Comparison of ENCODE assay signal across 8 mouse cellular contexts in the genomic region with DNA sequence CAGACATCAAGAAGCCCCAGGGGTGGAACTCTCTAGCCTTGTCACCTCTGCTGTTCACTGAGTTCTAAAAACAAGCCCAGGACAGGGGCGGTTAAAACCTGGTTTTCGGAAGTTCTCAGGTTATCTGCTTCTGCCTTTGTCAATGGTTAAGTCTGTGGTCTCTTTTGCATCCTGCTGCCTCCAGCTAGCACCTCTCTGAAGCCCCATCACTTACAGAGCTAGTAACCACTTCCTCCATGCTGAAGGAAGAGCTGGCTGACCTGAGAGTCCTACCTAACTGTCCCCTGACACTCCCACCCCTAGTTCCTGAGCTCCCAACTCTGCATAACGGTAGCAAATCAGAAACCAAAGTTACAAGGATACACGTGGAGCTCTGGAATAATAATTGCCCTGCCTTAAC. TPM values are rescaled to one million over a fixed set of nuclear protein-coding genes. Genes with fewer than 3 reads are reported as not detected.
A peak's percentile ranks its signal among the peaks of the same experiment; 100 is the strongest.
DNase-seq lines count a peak whose midpoint lies in the region; ATAC-seq and TF ChIP-seq lines count a peak whose summit lies in the region.

No protein-coding gene starts in this region.

- peaks cover 17% of the 10 kb centered on the region for H3K4me1 ChIP-seq in lung, embryonic 14.5 days (ENCODE audit: insufficient read depth)
- 0 out of 2 replicates have a peak, but pooled peaks cover 3% of the 10 kb centered on the region for H3K4me1 ChIP-seq in intestine, postnatal 0 days (replicated peaks; ENCODE audit: control insufficient read depth, insufficient read depth, low read length)

- no peak for ATAC-seq in lung, embryonic 14.5 days (ENCODE audit: insufficient read depth)
- ATAC-seq in common myeloid progenitor, adult 5-6 weeks (replicated peaks; ENCODE audit: low read depth, poor library complexity, severe bottlenecking): 0 out of 2 replicates have a peak, but pooled peaks have one; percentile 7
- no peak for ATAC-seq in intestine, postnatal 0 days
- ATAC-seq in neutrophil, adult 5-6 weeks (ENCODE audit: extremely low read depth, insufficient number of reproducible peaks, low FRiP score, poor library complexity, severe bottlenecking): peak; percentile 22; the same call in 1 of the 2 replicates

- H3K9me3 ChIP-seq in lung, embryonic 14.5 days (ENCODE audit: low read depth, low read length): no peaks in the 10 kb centered on the region
- no peaks in the 10 kb centered on the region for H3K9me3 ChIP-seq in intestine, postnatal 0 days (ENCODE audit: control insufficient read depth)

- H3K4me2 ChIP-seq in lung, embryonic 14.5 days: peak overlapping the region; percentile 80
- H3K4me2 ChIP-seq in intestine, postnatal 0 days (replicated peaks; ENCODE audit: low read depth): peak overlapping the region; percentile 85

- no peak for TF ChIP-seq CTCF in lung, embryonic 14.5 days (IDR thresholded peaks at IDR 0.05; ENCODE audit: low read depth)
- no peak for TF ChIP-seq CTCF in intestine, postnatal 0 days (IDR thresholded peaks at IDR 0.05; ENCODE audit: low read depth)

- H3K4me3 ChIP-seq in lung, embryonic 14.5 days (ENCODE audit: low read depth, low read length): peak overlapping the region; percentile 59
- H3K4me3 ChIP-seq in intestine, postnatal 0 days (ENCODE audit: low read depth, low read length): peak overlapping the region; percentile 56

- H3K27me3 ChIP-seq in lung, embryonic 14.5 days (ENCODE audit: insufficient read depth, low read length): no peaks in the 10 kb centered on the region
- no peaks in the 10 kb centered on the region for H3K27me3 ChIP-seq in intestine, postnatal 0 days (replicated peaks; ENCODE audit: control insufficient read depth, insufficient read depth, low read length)

- peaks cover 7% of the 10 kb centered on the region; the same call in 1 of the 2 replicates for H3K36me3 ChIP-seq in lung, embryonic 14.5 days (ENCODE audit: insufficient read depth)
- H3K36me3 ChIP-seq in intestine, postnatal 0 days (ENCODE audit: control insufficient read depth, insufficient read depth): 0 out of 2 replicates have a peak, but pooled peaks cover 4% of the 10 kb centered on the region

- intact Hi-C loops in left cerebral cortex, postnatal 4 days (cut with DNase I): no loop called here

- 36% methylated on average over 4 of the region's 4 CpGs for WGBS in lung, embryonic 14.5 days
- WGBS in intestine, postnatal 0 days: 34% methylated on average over 4 of the region's 4 CpGs

- DNase-seq in lung, embryonic 14.5 days: no peak
- DNase-seq in lung, postnatal 4 days: no peak
- no peak for DNase-seq in left cerebral cortex, postnatal 4 days
- no peak for DNase-seq in adrenal gland, postnatal 25 days
- DNase-seq in frontal cortex, postnatal 36 days (ENCODE audit: low spot score in 2 of 2): no peak

- H3K27ac ChIP-seq in lung, embryonic 14.5 days (ENCODE audit: low read depth): no peak overlapping the region
- H3K27ac ChIP-seq in intestine, postnatal 0 days (ENCODE audit: low read depth, low read length): peak overlapping the region; percentile 4; the same call in 1 of the 2 replicates

- peak overlapping the region; percentile 68 for H3K9ac ChIP-seq in lung, embryonic 14.5 days
- H3K9ac ChIP-seq in intestine, postnatal 0 days (ENCODE audit: low read depth, low read length): no peak overlapping the region

RNA-seq across cellular contexts. Expression of a gene that starts 1.0 kb away (rescaled TPM):
- polyA plus RNA-seq in lung, embryonic 14.5 days (2014; fragmentation: Nextera tagmentation; extraction: Ambion mirVana): 35.1 and 40.3 TPM in 2 replicates
- total RNA-seq in common myeloid progenitor, adult 5-6 weeks (2017): 42.9 and 49.3 TPM in 2 replicates
- polyA plus RNA-seq in intestine, postnatal 0 days (2015; fragmentation: Nextera tagmentation; extraction: Ambion mirVana): 14.4 and 15.4 TPM in 2 replicates
- 171 and 197 TPM in 2 replicates for total RNA-seq in neutrophil, adult 5-6 weeks (2017)
- 10 to 100 TPM; 52.0 to 52.1 TPM for total RNA-seq in left cerebral cortex, postnatal 4 days (2021)
- total RNA-seq in adrenal gland, postnatal 25 days (2021): 15.2 and 18.8 TPM in 2 replicates

RNA-seq across cellular contexts. Expression of a gene that starts 1.3 kb away (rescaled TPM):
- 6.7 and 7.3 TPM in 2 replicates for polyA plus RNA-seq in lung, embryonic 14.5 days (2014; fragmentation: Nextera tagmentation; extraction: Ambion mirVana)
- 6.4 and 10.4 TPM in 2 replicates for total RNA-seq in common myeloid progenitor, adult 5-6 weeks (2017)
- 12.2 and 14.4 TPM in 2 replicates for polyA plus RNA-seq in intestine, postnatal 0 days (2015; fragmentation: Nextera tagmentation; extraction: Ambion mirVana)
- 32.9 and 46.6 TPM in 2 replicates for total RNA-seq in neutrophil, adult 5-6 weeks (2017)
- total RNA-seq in left cerebral cortex, postnatal 4 days (2021): 10 to 100 TPM; 46.3 to 53.6 TPM
- total RNA-seq in adrenal gland, postnatal 25 days (2021): 21.6 and 37.1 TPM in 2 replicates

RNA-seq across cellular contexts. Expression of a gene that starts 22.8 kb away (rescaled TPM):
- 102 and 110 TPM in 2 replicates for polyA plus RNA-seq in lung, embryonic 14.5 days (2014; fragmentation: Nextera tagmentation; extraction: Ambion mirVana)
- total RNA-seq in common myeloid progenitor, adult 5-6 weeks (2017): 37.5 and 55.6 TPM in 2 replicates
- 38.4 and 38.6 TPM in 2 replicates for polyA plus RNA-seq in intestine, postnatal 0 days (2015; fragmentation: Nextera tagmentation; extraction: Ambion mirVana)
- 105 and 113 TPM in 2 replicates for total RNA-seq in neutrophil, adult 5-6 weeks (2017)
- total RNA-seq in left cerebral cortex, postnatal 4 days (2021): 10 to 100 TPM; 61.6 to 67.1 TPM
- 155 and 164 TPM in 2 replicates for total RNA-seq in adrenal gland, postnatal 25 days (2021)

RNA-seq across cellular contexts. Expression of a gene that starts 41.3 kb away (rescaled TPM):
- 62.0 and 69.6 TPM in 2 replicates for polyA plus RNA-seq in lung, embryonic 14.5 days (2014; fragmentation: Nextera tagmentation; extraction: Ambion mirVana)
- total RNA-seq in common myeloid progenitor, adult 5-6 weeks (2017): 33.6 and 39.4 TPM in 2 replicates
- polyA plus RNA-seq in intestine, postnatal 0 days (2015; fragmentation: Nextera tagmentation; extraction: Ambion mirVana): 41.3 and 49.5 TPM in 2 replicates
- 142 and 173 TPM in 2 replicates for total RNA-seq in neutrophil, adult 5-6 weeks (2017)
- total RNA-seq in left cerebral cortex, postnatal 4 days (2021): 100 to 1,000 TPM; 142 to 145 TPM
- 94.4 and 102 TPM in 2 replicates for total RNA-seq in adrenal gland, postnatal 25 days (2021)

RNA-seq across cellular contexts. Expression of a gene that starts 43.9 kb away (rescaled TPM):
- 82.5 and 101 TPM in 2 replicates for polyA plus RNA-seq in lung, embryonic 14.5 days (2014; fragmentation: Nextera tagmentation; extraction: Ambion mirVana)
- total RNA-seq in common myeloid progenitor, adult 5-6 weeks (2017): 19.2 and 27.1 TPM in 2 replicates
- 21.5 and 23.5 TPM in 2 replicates for polyA plus RNA-seq in intestine, postnatal 0 days (2015; fragmentation: Nextera tagmentation; extraction: Ambion mirVana)
- 21.4 and 22.8 TPM in 2 replicates for total RNA-seq in neutrophil, adult 5-6 weeks (2017)
- 10 to 100 TPM; 80.9 to 83.2 TPM for total RNA-seq in left cerebral cortex, postnatal 4 days (2021)
- 68.4 and 79.2 TPM in 2 replicates for total RNA-seq in adrenal gland, postnatal 25 days (2021)

Comparison
In these comparisons a context has a peak if more than half of its experiments do, and no peak if none do; other contexts are left out.
1. ATAC-seq: peak in common myeloid progenitor, adult 5-6 weeks (single experiment) and neutrophil, adult 5-6 weeks (single experiment); none in lung, embryonic 14.5 days (single experiment) and intestine, postnatal 0 days (single experiment).